Mouse (Mus musculus) heart, embryonic 13.5 days (tissue): Measurements from ENCODE around the gene Uqcc3. TPM values are rescaled to one million over a fixed set of nuclear protein-coding genes. Genes with fewer than 3 reads are reported as not detected.

Experiments
- ATAC-seq: fragments of 200-750 bp; cut with Nextera tagmentation; 2 replicates; pipeline ENCODE4 v1.8.0; 2017; ENCODE audit warnings: moderate TSS enrichment; ENCODE audit not compliant: insufficient number of reproducible peaks, low FRiP score, low TSS enrichment; ENCODE audit errors: extremely low read depth
- H3K27ac ChIP-seq: fragments of 300-500 bp; sonication (generic); replicated peaks from 2 replicates; pipeline ENCODE4 v1.5.1; 2015; ENCODE audit warnings: moderate library complexity, mild to moderate bottlenecking, inconsistent platforms
- H3K27me3 ChIP-seq: fragments of 300-500 bp; sonication (generic); replicated peaks from 2 replicates; pipeline ENCODE4 v1.6.1; 2015; ENCODE audit warnings: mild to moderate bottlenecking, inconsistent platforms
- H3K36me3 ChIP-seq: fragments of 300-500 bp; sonication (generic); 2 replicates; pipeline ENCODE4 v1.6.1; 2015; ENCODE audit warnings: mild to moderate bottlenecking, inconsistent platforms
- H3K4me1 ChIP-seq: fragments of 300-500 bp; sonication (generic); 2 replicates; pipeline ENCODE4 v1.6.1; 2015; ENCODE audit warnings: inconsistent platforms
- H3K4me2 ChIP-seq: fragments of 300-500 bp; sonication (generic); 2 replicates; pipeline ENCODE4 v1.6.1; 2015; ENCODE audit warnings: inconsistent platforms, mild to moderate bottlenecking, moderate library complexity
- H3K4me3 ChIP-seq: fragments of 300-500 bp; sonication (generic); 2 replicates; pipeline ENCODE4 v1.5.1; 2015; ENCODE audit warnings: moderate library complexity, mild to moderate bottlenecking, inconsistent platforms
- H3K9ac ChIP-seq: fragments of 300-500 bp; sonication (generic); 2 replicates; pipeline ENCODE4 v1.6.1; 2015; ENCODE audit warnings: inconsistent platforms, mild to moderate bottlenecking, moderate library complexity
- H3K9me3 ChIP-seq: fragments of 300-500 bp; sonication (generic); 2 replicates; pipeline ENCODE4 v1.6.1; 2016; ENCODE audit warnings: inconsistent platforms
- WGBS: fragments of 180-500 bp; shearing (Covaris S2); methylation state at CpG from one replicate; pipeline ENCODE4 v1.1.7; 2015; ENCODE audit warnings: mixed read lengths; 5-methylcytosine and 5-hydroxymethylcytosine counted together
- polyA plus RNA-seq: library from polyadenylated mRNA; unstranded; fragments of >200 nt; fragmentation: Nextera tagmentation; extraction: Ambion mirVana; gene quantifications from 2 replicates; pipeline ENCODE4 v1.2.1, GENCODE M21; 2015

Uqcc3 gene
- polyA plus RNA-seq, 1 experiment from 2014 or later, result 56.6 TPM

DNA sequence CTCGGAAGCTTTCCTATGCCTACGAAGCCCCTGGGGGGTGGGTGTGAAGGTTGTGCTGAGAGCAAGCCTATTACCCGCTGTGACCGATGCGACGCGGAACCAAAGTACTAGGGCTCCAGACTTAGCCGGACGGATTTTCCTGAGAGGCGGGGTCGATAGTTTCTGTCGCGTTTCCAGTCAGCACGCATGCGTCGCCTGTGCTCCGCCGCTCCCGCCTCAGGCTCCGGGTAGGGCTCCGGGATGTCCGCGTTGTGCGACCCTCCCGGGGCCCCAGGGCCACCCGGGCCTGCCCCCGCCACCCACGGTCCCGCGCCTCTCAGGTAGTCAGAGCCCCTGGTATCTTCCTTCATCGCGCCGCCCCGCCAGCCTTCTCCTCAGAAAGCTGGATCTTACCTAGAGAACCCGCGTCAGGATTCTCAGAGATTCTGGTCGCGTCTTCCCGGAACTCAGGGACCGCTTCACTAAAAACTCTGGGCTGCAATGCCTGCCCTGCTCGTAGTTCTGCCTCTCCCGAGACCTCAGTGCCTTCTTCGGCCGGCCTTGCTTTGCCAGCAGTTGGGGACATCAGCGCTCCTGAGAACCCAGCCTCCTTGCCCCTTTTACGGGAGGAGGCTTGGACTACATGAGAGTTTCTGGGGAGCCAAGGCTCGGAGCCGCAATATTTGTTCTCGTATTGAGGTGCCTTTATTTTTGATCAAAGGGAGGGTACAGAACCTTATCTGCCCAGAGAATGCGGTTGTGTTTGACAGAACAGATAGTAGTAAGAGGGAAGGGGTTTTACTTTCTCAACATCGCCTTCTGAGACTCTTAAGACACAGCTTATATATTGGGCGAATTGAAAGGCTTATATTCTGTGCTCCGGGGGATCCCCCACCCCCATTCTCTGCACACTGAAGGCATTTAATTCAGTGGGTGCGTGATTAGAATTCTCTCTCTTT, 12.4 kb upstream of the Uqcc3 start, which contains the start of gene Ints5:
Gene Ints5, plus strand, starts transcription at position 177 of the 938 bp plus-strand sequence.
- peak within 1 kb of the TSS; percentile 92 for H3K4me3 ChIP-seq
- H3K4me2 ChIP-seq, result peak within 1 kb of the TSS; percentile 94
- peak; percentile 13; the same call in 1 of the 2 replicates for ATAC-seq
- H3K36me3 ChIP-seq, result peaks cover 43% of the 10 kb centered on the region
- peaks cover 37% of the 10 kb centered on the region for H3K4me1 ChIP-seq
- H3K9ac ChIP-seq, result peak within 1 kb of the TSS; percentile 97
- WGBS, result 1% methylated on average over 54 of the region's 54 CpGs
- no peaks in the 10 kb centered on the region for H3K27me3 ChIP-seq
- H3K9me3 ChIP-seq, result no peaks in the 10 kb centered on the region
- H3K27ac ChIP-seq, result peak within 1 kb of the TSS; percentile 91

DNA sequence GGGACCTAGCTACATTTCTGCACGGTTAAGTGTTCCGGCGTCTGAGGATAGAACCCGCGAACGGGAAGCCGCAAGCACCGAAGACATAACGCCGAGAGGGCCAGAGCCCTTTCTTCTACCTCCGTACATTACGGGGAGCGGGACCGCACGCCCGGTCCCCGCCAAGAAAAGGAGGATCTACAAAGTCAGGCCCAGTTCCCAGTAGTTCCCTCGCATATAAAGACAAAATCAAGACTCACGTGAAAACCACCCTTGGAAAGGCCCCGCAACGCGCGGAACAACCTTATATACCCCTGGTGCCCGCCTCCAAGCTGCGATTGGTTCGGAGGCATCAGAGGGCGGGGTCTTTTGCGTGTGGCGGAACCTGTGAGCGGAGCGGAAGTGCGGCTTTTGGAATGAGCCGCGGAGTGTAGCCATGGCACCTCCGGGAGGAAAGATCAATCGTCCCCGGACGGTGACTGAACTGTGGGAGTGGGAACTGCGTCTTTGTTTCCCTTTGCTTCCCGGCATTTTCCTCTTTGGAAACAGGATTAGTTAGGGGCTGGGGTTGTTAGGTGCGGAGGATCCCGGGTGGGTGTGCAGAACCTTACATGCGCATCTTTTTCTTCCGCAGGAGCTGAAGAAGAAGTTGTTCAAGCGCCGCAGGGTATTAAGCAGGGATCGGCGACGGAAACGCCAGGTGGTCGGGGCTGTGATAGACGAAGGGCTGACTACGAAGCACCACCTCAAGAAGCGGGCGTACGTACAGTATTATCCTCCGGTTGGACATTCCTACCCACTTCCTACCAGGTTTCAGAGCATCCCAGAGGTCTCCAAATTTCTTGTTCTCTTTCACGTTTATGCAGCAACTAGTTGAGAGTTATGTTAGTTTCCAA, 8.0 kb upstream of the Uqcc3 start, which contains the start of the genes 1810009A15Rik and Gm49416:
Gene 1810009A15Rik, plus strand, starts transcription at position 343 of the 875 bp plus-strand sequence.
Gene Gm49416, plus strand, starts transcription at position 416 of the 875 bp plus-strand sequence.
- peak within 1 kb of the TSS; percentile 80 for H3K4me3 ChIP-seq
- ATAC-seq, result peak; percentile 85
- peaks cover 28% of the 10 kb centered on the region for H3K4me1 ChIP-seq
- peak within 1 kb of the TSS; percentile 89 for H3K9ac ChIP-seq
- H3K27ac ChIP-seq, result peak within 1 kb of the TSS; percentile 89
- peaks cover 15% of the 10 kb centered on the region for H3K36me3 ChIP-seq
- H3K4me2 ChIP-seq, result peak within 1 kb of the TSS; percentile 87
- no peaks in the 10 kb centered on the region for H3K27me3 ChIP-seq
- WGBS, result under 1% methylated on average over 58 of the region's 58 CpGs
- H3K9me3 ChIP-seq, result no peaks in the 10 kb centered on the region

DNA sequence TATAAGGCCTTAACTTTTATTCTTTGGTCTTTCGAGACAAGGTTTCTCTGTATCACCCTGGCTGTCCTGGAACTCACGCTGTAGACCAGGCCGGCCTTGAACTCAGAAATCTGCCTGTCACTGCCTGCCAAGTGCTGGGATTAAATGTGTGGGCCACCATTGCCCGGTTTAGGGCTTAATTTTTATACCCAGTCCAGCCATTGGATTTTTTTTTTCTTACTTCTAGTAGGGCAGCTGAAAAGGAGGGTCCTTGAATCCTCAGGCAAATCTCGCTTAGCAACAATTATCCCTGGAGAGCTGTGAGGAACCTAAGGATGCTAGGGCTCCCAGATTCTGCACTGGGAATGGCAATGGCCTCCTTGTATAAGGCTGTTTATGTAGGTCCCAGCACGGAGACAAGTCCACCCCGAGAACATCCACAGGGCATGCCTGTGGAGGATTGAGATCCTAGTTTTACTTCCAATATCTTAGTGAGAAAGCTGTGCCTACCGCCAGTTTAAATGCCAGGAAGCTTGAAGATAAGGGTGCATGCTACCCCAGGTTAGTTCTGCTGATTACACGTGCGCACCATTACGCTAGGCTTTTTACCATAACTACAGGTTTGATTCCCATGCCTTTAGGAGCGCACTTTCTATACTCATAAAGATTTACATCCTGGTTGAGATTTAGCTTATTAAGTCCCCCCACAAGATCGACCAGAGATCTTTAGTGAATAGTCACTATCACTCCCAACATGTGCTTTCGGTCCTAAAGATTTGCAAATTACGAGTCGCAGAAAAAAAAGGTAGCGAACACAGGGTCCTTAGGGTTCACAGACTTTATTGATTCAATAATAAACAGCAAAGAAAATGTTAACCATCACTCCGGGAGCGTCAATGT, 7.1 kb upstream of the Uqcc3 start:
- H3K4me3 ChIP-seq, result peak overlapping the region; percentile 80
- H3K9me3 ChIP-seq, result no peaks in the 10 kb centered on the region
- no peaks in the 10 kb centered on the region for H3K27me3 ChIP-seq
- 17% methylated on average over 19 of the region's 19 CpGs for WGBS
- H3K27ac ChIP-seq, result peak overlapping the region; percentile 89
- no peak for ATAC-seq
- peak overlapping the region; percentile 89 for H3K9ac ChIP-seq
- H3K4me2 ChIP-seq, result peak overlapping the region; percentile 87
- peaks cover 15% of the 10 kb centered on the region for H3K36me3 ChIP-seq
- H3K4me1 ChIP-seq, result peaks cover 23% of the 10 kb centered on the region

DNA sequence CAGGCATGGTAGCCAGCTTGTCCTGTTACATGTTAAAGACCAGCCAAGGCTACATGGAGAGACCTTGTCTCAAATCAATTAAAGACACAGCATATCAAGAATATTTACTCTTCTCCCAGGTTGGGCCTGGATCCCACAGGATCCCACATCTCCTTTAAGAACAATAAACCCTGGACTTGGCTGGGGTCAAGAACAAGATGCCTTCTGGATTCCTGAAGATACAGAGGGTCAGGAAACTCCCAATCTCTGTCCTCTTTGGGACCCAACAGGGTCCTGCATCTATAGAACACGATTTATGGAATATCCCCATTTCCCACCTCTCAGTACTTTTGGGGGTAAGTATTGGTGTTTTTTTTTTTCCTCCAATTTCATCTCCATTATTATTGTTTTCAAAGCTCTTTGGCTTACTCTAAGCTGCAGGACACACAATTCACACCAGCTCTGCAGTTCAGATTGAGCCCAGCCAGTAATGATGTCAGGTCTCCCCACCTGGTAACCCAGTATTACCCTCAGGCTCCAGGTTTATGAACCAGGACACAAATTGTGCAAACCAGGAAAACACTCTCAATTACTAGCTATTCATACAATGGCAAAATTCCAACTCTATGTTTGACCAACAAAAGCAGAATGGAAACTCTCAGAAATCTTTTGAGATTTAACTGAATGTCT, 6.3 kb upstream of the Uqcc3 start:
- no peaks in the 10 kb centered on the region for H3K9me3 ChIP-seq
- H3K9ac ChIP-seq, result peak overlapping the region; percentile 89; the same call in 1 of the 2 replicates
- H3K27ac ChIP-seq, result peak overlapping the region; percentile 89; the same call in 1 of the 2 replicates
- H3K36me3 ChIP-seq, result peaks cover 15% of the 10 kb centered on the region
- H3K27me3 ChIP-seq, result no peaks in the 10 kb centered on the region
- peaks cover 18% of the 10 kb centered on the region for H3K4me1 ChIP-seq
- H3K4me3 ChIP-seq, result peak overlapping the region; percentile 80
- ATAC-seq, result no peak
- 61% methylated on average over 1 of the region's 1 CpGs for WGBS
- H3K4me2 ChIP-seq, result peak overlapping the region; percentile 87

DNA sequence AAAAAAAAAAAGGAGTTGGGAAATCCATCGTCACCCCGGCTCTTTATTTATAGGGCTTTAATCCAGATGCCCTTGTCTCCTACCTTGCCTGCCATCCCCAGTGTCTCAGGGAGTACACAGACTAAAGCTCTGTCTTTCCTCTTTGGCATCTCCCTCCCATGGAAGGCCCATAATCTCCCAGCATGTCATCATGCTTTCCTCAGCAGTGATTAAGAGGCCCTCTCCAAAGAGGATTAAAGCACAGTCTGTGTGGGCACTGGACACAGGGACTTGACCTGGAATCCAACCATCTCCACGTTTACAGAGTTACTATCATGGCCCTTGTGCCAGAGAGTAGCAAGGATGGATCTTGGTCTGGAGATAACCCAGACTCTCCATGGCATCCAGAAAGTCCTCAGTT, 2.9 kb upstream of the Uqcc3 start, which contains the start of the genes Lbhd1 and Gm49403:
Gene Lbhd1, plus strand, starts transcription at position 117 of the 400 bp plus-strand sequence.
Gene Gm49403, plus strand, starts transcription at position 315 of the 400 bp plus-strand sequence.
- 67% methylated on average over 3 of the region's 3 CpGs for WGBS
- H3K4me2 ChIP-seq, result no peak within 1 kb of the TSS
- H3K36me3 ChIP-seq, result no peaks in the 10 kb centered on the region
- H3K9ac ChIP-seq, result no peak within 1 kb of the TSS
- peaks cover 21% of the 10 kb centered on the region for H3K4me1 ChIP-seq
- no peak within 1 kb of the TSS for H3K27ac ChIP-seq
- H3K4me3 ChIP-seq, result no peak within 1 kb of the TSS
- H3K27me3 ChIP-seq, result no peaks in the 10 kb centered on the region
- no peaks in the 10 kb centered on the region for H3K9me3 ChIP-seq
- ATAC-seq, result no peak

DNA sequence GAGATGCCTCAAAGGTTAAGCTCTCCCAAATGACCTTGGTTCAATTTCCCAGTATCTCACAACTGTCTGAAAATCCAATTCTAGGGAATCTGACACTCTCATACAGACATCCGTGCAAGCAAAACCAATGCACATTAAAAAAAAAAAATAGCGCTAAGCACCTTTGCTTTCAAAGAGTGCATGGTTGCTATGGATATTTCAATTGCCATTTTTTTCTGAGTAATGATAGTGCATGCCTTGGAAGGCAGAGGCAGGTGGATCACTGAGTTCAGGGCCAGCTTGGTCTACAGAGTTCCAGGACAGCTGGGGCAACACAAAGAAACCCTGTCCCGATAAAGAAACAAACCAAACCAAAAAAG, 290 bp upstream of the Uqcc3 start:
- Histone ChIP-seq H3K9ac (peak overlapping the region; percentile 96), H3K27ac (peak overlapping the region; percentile 89; the same call in 1 of the 2 replicates), H3K4me2 (peak overlapping the region; percentile 81), H3K9me3 (no peaks in the 10 kb centered on the region), H3K36me3 (peaks cover 18% of the 10 kb centered on the region), H3K4me3 (peak overlapping the region; percentile 89), H3K27me3 (no peaks in the 10 kb centered on the region), H3K4me1 (peaks cover 12% of the 10 kb centered on the region)
- 16% methylated on average over 3 of the region's 3 CpGs for WGBS
- ATAC-seq, result no peak

DNA sequence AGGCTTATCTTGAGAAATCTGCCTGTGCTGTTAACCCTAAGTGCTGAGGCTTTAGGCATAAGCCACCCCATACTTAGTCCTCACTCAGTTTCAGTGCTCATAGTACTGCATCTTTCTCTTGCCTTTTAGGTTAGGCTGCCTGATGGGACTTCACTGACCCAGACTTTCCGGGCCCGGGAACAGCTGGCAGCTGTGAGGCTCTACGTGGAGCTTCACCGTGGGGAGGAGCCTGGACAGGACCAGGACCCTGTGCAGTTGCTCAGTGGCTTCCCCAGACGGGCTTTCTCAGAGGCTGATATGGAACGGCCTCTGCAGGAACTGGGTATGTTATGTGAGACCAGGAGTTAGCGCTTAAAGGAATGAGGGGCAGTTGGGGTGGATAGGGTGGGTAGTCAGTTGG, 5.7 kb downstream of the Uqcc3 start:
- 90% methylated on average over 7 of the region's 7 CpGs for WGBS
- ATAC-seq, result no peak
- no peak overlapping the region for H3K4me3 ChIP-seq
- H3K9me3 ChIP-seq, result no peaks in the 10 kb centered on the region
- no peak overlapping the region for H3K4me2 ChIP-seq
- H3K36me3 ChIP-seq, result peaks cover 51% of the 10 kb centered on the region
- no peak overlapping the region for H3K27ac ChIP-seq
- peaks cover 22% of the 10 kb centered on the region for H3K4me1 ChIP-seq
- H3K27me3 ChIP-seq, result no peaks in the 10 kb centered on the region
- H3K9ac ChIP-seq, result no peak overlapping the region

DNA sequence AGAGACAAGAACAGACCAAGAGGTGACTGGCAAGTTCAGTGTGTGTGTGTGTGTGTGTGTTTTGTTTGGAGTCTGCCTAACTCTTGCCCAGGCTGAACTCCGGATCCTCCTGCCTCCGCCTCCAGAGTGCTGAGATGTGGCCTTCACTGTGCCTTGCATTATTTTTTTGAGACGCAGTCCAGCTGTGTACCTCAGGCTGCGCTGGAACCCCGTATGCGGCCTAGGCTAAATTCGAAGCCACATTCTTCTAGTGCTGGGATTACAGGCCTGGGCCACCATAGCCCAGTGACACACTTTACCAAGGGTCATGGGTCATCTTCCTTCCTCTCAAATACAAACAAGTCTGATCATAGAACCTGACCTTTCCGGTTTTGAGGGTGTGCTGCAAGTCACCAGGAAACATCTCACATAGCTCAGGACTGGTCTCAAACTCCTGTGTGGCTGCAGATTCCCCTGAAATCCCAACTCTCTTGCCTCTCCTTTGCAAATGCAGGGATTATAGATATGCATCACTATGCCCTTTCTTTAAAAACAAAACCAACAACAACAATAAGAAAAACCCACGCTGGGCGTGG, 8.4 kb downstream of the Uqcc3 start:
- Histone ChIP-seq H3K4me3 (peak overlapping the region; percentile 100), H3K4me1 (peaks cover 14% of the 10 kb centered on the region)

DNA sequence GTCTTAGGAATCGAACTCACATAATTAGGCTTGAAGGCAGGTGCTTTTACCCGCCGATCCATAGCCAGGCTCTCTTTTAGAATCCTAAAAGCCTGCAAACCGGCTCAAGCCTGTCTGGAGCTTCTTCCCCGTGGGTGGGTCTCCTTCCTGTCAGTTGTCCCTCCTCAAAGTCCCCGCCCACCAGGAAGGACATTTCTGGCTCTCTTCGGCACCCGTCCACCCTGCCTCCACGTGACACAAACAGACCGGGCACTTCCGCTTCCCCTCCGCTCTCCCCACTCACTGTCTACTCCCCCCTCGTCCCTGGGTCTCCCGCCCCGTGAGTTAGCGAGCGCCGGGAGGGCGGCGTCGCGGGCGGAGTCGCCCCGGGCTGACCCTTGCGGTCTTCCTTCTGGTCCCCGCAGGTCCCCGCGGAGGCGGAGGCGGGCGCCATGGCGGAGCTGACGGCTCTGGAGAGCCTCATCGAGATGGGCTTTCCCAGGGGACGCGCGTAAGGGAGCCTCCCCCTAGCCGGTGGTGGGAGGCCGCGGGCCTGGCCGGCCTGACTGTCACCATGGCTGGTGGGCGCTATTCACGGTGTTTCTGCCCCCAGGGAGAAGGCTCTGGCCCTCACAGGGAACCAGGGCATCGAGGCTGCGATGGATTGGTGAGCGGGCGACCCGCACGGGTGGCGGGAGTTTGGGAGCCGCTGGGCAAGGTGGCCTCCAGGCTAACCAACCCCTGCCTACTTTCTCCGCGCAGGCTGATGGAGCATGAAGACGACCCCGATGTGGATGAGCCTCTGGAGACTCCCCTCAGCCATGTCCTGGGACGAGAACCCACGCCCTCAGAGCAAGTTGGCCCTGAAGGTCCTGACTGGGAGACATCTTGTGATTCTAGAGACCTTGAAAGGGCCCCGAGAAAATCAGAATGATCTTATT, 9.2 kb downstream of the Uqcc3 start, which contains the start of gene Ubxn1:
Gene Ubxn1, plus strand, starts transcription at position 230 of the 920 bp plus-strand sequence.
- H3K9me3 ChIP-seq, result no peaks in the 10 kb centered on the region
- H3K27ac ChIP-seq, result peak within 1 kb of the TSS; percentile 65
- peak within 1 kb of the TSS; percentile 99 for H3K9ac ChIP-seq
- H3K4me1 ChIP-seq, result peaks cover 14% of the 10 kb centered on the region
- peak within 1 kb of the TSS; percentile 100 for H3K4me3 ChIP-seq
- peaks cover 38% of the 10 kb centered on the region for H3K36me3 ChIP-seq
- WGBS, result under 1% methylated on average over 59 of the region's 59 CpGs
- ATAC-seq, result peak; percentile 92
- H3K4me2 ChIP-seq, result peak within 1 kb of the TSS; percentile 96
- H3K27me3 ChIP-seq, result no peaks in the 10 kb centered on the region

More for the DNA sequence above, 8.4 kb downstream of the Uqcc3 start:
- Histone ChIP-seq H3K9me3 (no peaks in the 10 kb centered on the region), H3K27me3 (no peaks in the 10 kb centered on the region), H3K9ac (peak overlapping the region; percentile 99), H3K36me3 (peaks cover 46% of the 10 kb centered on the region), H3K4me2 (peak overlapping the region; percentile 96), H3K27ac (peak overlapping the region; percentile 65)
- no peak for ATAC-seq
- WGBS, result 69% methylated on average over 10 of the region's 10 CpGs
